Mouse (Mus musculus) kidney, postnatal 25 days (tissue): Measurements from ENCODE around the gene Tmem135.

Source experiments
- DNase-seq, 2 experiments: peaks; one replicate each; pipeline ENCODE4 v3.0.0; 2021; ENCODE audit warnings: mixed read lengths in 2 of 2

The Tmem135 gene

DNA sequence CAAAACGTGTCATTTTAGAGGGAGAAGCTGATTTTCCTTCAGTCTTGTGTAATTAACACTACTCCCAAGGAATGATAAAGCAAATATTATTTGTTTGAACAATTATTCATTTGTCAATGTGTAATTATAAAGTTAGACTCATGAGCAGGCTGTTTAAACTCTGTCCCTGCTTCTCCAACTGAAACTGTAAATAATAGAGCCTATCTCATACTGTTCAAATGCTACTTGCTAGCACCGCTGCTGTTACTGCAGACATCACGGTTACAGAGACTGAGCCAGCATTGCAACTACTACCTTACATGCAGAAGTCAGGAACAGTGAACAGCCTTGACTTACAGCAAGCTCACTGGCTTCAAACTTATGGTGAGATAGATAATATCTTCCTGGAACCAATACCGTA lies 229.6 kb downstream of the Tmem135 start:
- DNase-seq: no peak

DNA sequence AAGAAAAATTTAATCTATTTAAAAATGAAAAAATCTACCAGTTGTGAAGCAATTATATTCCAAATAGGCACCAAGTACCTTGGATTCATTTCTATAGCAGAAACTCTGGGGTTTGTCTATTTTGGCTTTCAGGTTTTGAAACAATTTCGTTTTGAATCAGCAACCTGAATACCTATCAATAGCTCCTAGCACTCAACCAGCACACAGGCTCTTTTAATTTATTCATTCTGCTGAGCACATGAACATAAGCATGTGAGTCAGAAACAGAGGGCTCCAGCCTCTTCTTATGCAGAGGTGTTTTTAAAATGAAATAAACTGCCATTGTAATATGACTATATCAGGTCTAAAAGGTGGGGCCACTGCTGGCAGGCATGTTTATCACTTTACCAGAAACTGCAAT lies 231.0 kb downstream of the Tmem135 start:
- no peak for DNase-seq

DNA sequence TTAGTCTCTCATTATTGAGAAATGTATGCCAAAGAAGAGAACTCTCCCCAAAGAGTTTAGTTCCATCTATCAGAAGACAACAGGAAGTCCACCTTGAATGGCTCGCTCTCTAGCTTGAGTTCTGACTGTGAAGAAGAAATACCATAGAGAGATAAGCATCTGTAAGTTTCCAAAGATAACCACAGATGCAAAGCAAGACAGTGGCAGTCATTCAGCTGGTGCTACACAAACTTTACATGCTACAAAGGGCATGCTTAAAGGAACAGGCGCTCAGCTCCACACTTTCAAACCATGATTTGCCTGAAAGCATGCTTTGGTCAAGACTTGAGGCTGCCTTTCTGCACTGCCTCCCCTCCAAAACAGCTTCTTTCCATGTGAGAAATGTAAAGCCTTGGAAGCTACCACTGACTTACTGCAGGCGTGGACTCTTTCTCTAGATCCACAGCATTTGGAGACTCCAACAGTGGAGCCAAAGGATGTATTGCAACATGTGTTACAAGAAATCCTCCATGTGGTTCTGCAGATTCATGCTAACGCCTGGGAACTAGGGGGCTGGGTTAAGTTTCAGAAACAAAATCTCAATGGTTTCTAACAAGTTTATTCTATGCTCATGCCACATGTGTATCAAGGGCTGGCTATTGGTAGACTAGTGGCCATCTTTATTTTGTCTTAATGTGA lies 232.1 kb downstream of the Tmem135 start:
- DNase-seq: no peak

DNA sequence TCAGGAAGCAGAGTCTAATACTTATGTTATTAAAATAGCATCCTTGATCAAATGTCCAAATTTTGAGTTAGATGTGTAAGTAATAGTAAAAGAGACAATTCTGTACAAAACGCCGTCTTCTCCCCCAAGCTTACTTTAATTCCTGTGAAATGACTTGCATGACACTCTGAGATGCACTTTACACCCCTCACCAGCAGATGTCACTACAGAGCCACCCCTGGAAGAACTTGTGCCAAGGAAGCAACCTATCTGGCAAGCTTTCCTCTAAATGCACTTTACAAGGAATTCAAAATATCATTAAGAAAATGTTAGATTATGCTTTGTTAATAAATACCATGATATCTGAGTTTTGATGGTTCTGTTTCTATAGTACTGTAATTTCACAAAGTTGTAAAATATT lies 235.4 kb downstream of the Tmem135 start:
- DNase-seq: peak; percentile 75 to 86

DNA sequence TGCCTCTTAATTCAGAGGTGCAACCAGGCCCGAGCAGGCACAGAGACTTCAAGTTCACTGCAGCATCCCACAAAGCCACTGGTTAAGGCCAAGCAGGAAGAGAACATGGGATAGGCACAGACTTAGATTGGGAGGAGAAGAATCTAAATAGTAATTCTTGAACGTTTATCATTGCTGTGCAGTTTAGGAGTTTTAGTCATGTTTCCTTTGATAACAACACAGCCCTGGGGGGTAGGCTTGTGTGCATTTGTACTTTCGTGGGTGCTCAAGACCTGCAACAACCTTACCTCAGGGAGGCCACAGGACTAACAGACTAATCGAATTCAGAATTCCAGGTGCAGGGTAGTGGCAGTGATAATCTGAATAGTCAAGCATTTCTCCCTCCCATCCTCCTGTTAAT lies 238.5 kb downstream of the Tmem135 start:
- no peak for DNase-seq

DNA sequence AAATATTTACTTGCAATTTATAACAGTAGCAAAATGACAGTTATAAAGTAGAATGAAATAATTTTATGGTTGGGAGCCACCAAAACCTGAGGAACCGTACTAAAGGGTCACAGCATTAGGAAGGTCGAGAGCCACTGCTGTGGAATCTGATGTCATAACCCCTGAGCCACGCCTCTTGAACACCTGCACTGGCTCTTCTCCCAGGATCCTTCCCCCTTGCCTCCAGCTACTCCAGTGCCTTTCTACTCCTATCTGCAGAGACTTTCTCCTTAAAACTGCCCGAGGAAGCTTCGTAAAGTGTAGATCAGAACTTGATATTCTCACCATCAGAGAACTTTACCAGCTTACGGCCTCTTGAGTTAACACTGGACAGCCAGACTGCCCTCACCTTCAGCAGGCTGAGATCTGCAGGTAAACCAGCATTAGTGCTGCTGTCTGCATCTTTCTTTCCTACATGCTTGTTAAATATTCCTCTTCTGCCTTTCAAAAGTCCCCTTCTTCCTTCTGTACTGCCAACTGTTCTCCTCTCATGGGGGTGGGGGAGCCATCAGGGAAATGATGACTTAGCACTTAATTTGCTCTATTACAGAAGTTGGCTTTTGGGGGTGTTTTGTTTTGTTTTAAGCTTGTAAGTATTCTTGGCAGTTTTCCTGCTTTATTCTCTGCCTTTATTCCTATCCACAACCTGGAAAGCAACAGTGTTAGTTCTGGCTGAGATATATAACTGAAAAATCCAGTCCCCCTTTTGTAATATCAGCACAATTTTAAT lies 242.2 kb downstream of the Tmem135 start:
- no peak for DNase-seq

DNA sequence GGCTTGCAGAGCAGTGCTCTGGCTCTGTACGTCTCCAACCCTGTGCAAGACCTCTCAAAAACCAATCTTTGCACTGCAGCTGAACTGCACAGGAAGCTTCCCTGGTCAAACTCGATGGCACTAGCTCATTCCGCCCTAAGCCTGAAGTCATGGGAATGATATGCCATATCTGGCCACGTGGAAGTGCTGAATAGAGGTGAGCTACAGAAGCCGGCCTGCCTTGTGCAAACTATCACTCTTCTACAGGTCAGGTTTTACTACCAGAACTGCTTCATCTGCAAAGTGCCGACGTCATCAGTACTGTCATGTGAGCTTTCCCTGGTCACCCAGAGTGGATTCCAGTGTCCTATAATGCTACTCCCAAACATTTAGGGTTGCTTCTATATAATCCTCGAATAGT lies 246.7 kb downstream of the Tmem135 start:
- peak in 1 of 2 experiments; percentile 43 for DNase-seq

DNA sequence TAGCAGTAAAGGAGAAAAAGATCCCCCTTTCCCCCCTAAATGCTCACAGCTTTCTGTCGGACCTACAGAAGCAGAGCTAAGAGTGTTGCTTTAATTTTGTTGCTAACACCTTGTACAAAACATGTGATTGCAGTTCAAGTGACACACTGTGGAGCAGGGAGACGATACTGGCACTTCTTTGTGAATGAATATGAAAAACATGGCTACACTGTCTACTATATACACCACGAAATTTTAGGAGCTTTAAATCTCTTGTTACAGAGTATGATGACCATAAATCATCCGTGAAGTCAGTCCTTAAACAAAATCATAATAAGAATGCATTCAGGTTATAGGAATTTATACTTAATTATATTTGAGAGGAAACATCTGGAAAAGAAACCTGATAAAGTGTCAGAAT lies 247.4 kb downstream of the Tmem135 start:
- no peak for DNase-seq

DNA sequence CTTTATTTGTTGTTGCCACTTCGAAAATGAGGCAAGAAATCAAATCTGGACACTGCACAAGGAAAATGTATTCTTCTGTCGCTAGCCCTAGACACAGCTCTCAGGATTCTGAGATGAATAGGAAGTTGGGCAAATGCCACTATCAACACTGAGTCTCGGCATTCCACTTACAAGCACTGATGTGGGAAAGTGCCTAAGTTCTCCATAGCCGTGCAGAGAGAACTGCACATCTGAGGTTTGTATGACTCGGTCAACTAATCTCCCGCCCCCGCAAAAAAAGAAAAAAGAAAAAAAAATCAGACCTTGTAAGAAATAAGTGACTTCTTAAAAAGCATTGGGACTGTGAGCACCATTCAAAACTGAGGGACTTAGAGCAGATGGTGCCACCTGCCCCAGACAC lies 248.3 kb downstream of the Tmem135 start:
- DNase-seq: no peak

DNA sequence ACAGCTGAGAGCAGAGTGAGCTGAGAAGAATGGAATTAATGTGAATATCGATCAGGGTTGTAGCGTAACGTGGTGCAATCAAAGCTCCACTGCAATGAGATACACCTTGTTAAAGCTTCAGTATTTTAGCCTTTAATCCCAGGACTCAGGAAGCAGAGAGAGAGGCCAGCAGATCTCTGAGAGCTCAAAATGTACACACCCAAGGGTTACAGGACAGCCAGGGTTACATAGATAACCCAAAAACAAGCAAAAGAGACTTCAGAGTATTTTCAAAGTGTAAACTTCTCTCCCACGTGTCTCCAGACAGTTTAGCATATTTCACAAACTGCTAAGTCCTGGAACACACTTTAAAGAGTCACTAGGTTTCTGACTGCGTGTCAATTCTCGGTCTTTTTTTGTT lies 248.8 kb downstream of the Tmem135 start:
- DNase-seq: no peak

DNA sequence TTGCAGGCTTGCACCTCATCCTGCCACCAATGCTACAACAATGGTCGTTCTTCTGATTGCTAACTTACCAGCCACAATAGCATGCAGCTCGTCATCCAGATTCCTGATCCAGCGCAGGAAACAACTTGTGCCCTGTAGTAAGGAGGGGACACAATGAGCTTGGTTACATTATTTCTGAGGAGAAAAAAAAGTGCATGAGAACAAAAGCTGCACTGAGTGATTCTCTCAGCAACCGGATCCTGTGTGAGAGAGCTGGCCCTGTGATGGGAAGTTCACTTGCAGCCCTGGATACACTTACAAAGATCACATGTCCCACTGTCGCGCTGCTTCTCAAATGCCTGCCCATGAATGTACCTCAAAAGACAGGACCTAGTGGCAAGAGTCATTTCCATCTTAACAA lies 252.7 kb downstream of the Tmem135 start:
- DNase-seq: no peak

DNA sequence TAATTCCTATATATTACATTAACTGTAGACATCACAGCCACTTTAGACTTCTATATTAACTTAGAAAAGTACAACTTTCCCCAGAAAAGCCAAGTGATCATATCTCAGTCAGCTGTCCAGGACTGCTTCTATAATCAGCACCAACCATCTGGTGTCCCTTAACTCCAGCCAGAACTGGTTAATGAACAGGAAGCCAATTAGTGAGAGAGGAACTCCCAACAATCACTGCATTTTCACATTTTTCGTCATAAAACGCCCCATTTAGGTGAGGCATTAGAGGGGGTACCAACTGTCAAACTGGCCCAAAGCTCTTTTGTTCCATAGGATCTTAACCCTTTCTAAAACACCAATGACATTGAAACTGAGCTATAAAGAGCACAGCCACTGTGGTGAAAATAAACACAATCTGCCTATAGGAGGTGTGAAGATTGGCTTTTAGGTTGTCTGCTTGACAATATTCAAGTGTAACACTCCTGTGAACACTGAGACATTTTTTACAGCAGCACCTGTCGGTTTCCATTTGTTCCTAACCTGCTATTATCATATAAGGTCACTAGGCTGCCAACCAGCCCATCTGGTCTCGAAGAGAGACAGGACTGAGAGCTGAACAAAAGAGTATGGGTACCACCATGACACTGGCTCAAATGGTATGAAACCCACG lies 263.3 kb downstream of the Tmem135 start:
- no peak for DNase-seq

DNA sequence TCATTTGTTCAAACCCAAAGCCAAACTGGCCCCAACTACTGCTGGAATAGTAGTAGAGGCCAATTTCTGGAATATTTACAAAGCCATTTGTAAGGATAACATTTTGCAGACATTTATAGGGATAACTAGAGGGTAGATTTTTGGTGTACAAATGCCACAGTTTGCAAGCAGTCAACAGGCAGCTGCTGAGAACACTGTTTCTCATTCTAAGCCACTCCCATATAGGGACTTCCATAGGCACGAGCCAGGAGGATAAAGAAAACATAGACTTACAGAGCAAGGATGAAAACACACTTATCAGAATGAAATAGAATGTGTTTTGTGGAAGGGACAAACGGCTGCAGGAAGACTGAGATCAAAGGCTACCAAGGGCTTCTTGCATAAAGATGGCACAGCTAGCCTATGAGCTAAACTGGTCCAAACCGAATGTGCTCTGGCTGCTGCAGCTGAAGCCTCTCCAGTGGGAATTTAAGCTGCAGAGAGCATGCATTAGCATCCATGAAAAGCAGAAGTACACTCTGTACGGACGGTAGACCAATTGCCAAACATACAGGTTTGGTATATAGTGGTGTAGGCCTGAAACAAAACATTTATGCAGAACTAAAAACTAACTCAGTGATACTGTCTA lies 269.0 kb downstream of the Tmem135 start:
- no peak for DNase-seq

DNA sequence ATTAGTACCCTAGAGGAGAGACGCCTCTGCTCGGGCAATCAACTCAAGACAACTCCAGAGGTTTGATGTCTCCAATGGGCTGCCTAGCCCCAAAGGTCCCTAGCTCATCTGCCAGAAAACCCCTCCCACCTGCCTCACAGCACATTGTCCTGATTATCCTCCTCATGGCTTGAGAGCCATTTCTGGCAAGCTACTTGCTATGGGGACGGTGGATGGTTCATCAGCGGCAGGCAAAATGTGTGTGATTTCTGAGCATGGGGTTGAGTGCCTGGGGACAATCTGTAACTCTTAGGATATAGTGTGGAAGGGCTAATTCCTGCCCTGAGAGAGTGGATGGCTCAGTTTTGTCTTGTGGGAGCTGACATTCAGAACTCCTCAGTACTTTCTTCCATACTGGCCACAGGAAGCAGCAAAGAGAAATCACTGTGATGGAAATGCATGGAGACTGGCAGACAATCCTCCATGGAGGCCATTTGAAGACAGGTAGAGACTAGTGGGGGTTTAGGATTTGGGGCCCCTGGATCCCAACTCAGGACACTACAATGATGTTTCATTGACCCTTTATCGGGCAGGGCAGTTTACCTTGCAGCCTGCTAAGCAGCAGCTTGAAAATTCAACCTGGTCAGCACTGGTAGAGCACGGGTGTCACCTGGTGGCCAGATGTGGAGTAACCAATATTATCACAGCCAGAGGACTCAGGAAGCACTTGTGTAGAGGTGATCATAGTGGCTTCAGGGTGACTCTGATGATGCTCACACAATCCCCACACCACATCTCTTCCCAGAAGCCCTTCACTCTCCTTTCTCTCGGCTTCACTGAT lies 277.7 kb downstream of the Tmem135 start:
- DNase-seq: peak; percentile 58 to 70

DNA sequence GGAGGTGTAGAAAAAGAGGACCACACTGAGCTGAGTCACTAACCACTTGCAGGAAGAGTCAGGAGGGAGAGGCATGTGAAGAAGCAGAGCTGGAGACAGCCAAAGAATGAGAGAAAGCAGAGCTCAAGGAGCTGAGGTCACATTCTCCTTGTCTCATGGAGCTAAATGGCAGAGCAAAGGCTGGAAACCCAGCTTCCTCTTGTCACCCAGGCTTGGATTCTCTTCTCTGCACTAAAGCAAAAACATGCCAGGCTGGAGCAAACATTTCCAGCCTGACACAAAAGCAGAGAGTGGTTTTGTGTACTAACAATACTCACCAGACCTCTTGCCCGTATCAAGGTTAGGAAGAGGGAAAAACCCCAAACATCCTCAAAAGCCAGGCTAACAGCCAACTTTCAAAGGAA lies 287.8 kb downstream of the Tmem135 start:
- peak in 1 of 2 experiments; percentile 20 for DNase-seq

DNA sequence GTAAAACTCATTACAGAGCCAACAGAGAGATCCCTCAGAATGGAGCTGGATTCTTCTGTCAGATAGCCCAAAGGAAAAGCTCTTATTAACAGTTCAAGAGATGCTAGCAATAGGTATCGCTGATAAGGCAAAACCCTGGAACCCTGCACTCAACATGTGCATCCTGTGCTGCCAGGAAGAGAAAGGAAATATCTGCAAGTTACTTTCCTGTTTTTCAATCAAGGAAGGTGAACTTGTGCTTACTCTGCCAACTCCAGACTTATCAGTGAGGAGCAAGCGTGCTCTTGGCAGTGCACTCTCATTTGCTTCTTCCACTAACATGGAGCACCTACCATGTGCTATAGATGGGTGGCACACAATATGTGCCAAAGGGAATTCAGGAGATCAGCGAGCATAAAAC lies 288.4 kb downstream of the Tmem135 start:
- DNase-seq: peak; percentile 40 to 65

DNA sequence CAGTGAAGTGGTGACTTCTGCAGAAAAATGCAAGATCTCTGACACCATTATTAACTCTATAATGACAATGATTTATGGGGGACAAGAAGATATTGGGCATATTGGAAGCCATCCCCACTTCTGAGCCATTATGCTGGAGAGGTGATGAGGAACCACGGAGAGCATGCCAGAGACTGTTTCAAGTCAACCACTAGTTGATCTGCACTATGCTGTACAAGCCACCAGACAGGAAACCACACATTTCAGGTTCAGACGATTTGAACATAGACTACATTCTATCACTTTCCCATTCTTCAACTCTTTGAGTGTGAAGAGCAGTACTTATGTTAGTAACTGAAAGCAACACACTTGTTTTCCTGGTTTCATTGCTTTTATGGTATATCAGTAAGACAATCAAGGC lies 297.6 kb downstream of the Tmem135 start:
- DNase-seq: no peak

DNA sequence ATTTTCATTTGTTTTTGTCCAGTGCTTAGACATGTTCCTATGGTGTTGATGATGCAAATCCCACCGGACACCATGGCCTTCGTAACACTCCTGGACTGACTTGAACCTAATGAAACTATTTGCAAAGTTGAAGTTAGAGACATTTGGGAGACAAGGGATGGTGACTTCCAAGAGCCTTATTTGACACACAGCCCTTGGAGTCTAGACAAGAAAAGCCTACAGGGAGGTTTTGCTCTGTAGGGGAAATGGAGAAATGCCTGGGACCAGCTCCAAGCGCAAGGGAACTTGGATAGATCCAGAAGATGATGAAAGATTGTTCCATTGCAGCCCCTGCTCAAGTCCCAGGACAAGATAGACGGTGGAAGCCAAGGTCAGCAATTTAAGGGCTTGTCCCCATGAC lies 304.3 kb downstream of the Tmem135 start:
- peak in 1 of 2 experiments; percentile 38 for DNase-seq
